Mouse (Mus musculus) myocyte (in vitro differentiated cells): ENCODE results near the gene Gm37240. TPM values are rescaled to one million over a fixed set of nuclear protein-coding genes. Genes with fewer than 3 reads are reported as not detected.

Source experiments
- H3K27me3 ChIP-seq: one replicate; pipeline ENCODE4 v1.6.1; 2011; ENCODE audit not compliant: control insufficient read depth, insufficient read depth, insufficient read length
- H3K36me3 ChIP-seq: one replicate; pipeline ENCODE4 v1.6.1; 2011; ENCODE audit not compliant: control insufficient read depth, insufficient read depth
- H3K4me2 ChIP-seq: one replicate; pipeline ENCODE4 v1.6.1; 2011; ENCODE audit warnings: low read depth, control low read depth
- H3K4me3 ChIP-seq: one replicate; pipeline ENCODE4 v1.5.1; 2011; ENCODE audit warnings: mild to moderate bottlenecking, control low read depth, moderate library complexity
- H3K79me2 ChIP-seq: one replicate; pipeline ENCODE4 v1.6.1; 2011; ENCODE audit not compliant: control insufficient read depth, insufficient read depth
- H3ac ChIP-seq: one replicate; pipeline ENCODE4 v1.6.1; 2011; ENCODE audit not compliant: control insufficient read depth, insufficient read length
- CEBPB ChIP-seq: IDR thresholded peaks from 2 replicates; pipeline ENCODE4 v1.6.1; 2011; ENCODE audit warnings: mild to moderate bottlenecking, moderate library complexity; ENCODE audit not compliant: poor library complexity, insufficient read depth, severe bottlenecking
- E2F4 ChIP-seq: IDR thresholded peaks from one replicate; pipeline ENCODE4 v1.6.1; 2011; ENCODE audit warnings: mild to moderate bottlenecking, control low read depth, moderate library complexity; ENCODE audit not compliant: insufficient read depth
- MAX ChIP-seq: IDR thresholded peaks from one replicate; pipeline ENCODE4 v1.6.1; 2011; ENCODE audit warnings: low read depth, mild to moderate bottlenecking, control low read depth
- MYOD1 ChIP-seq, 3 experiments: IDR thresholded peaks; one replicate each; pipeline ENCODE4 v1.6.1; 2011; ENCODE audit warnings: control low read depth in 2 of 3, low read depth in 2 of 3, mild to moderate bottlenecking in 2 of 3, moderate library complexity in 1 of 3; ENCODE audit not compliant: insufficient read length in 2 of 3, control insufficient read depth in 1 of 3
- MYOG ChIP-seq, 3 experiments: IDR thresholded peaks; one replicate each; pipeline ENCODE4 v1.6.1; 2011; ENCODE audit warnings: control low read depth in 2 of 3, low read depth in 2 of 3, mild to moderate bottlenecking in 2 of 3; ENCODE audit not compliant: insufficient read length in 2 of 3, control insufficient read depth in 1 of 3, insufficient read depth in 1 of 3
- POLR2A ChIP-seq: IDR thresholded peaks from one replicate; pipeline ENCODE4 v1.6.1; 2011; ENCODE audit warnings: low read depth, mild to moderate bottlenecking, control low read depth, moderate library complexity; ENCODE audit not compliant: insufficient read length
- POLR2AphosphoS2 ChIP-seq: IDR thresholded peaks from one replicate; pipeline ENCODE4 v1.6.1; 2011; ENCODE audit warnings: low read depth, control low read depth; ENCODE audit not compliant: insufficient read length
- REST ChIP-seq: IDR thresholded peaks from one replicate; pipeline ENCODE4 v1.6.1; 2011; ENCODE audit warnings: mild to moderate bottlenecking, control low read depth, moderate library complexity; ENCODE audit not compliant: insufficient read depth, insufficient read length
- SRF ChIP-seq: IDR thresholded peaks from one replicate; pipeline ENCODE4 v1.6.1; 2011; ENCODE audit warnings: low read depth; ENCODE audit not compliant: control insufficient read depth, insufficient read length
- TCF12 ChIP-seq: IDR thresholded peaks from one replicate; pipeline ENCODE4 v1.6.1; 2011; ENCODE audit warnings: mild to moderate bottlenecking, control low read depth; ENCODE audit not compliant: poor library complexity, insufficient read depth, severe bottlenecking
- TCF3 ChIP-seq: IDR thresholded peaks from one replicate; pipeline ENCODE4 v1.6.1; 2011; ENCODE audit warnings: low read depth, control low read depth; ENCODE audit not compliant: insufficient read length
- USF1 ChIP-seq: IDR thresholded peaks from one replicate; pipeline ENCODE4 v1.6.1; 2011; ENCODE audit warnings: low read depth, mild to moderate bottlenecking, control low read depth, moderate library complexity
- polyA plus RNA-seq: library from polyadenylated mRNA; unstranded; fragments of >200 nt; fragmentation: generic; extraction: Trizol; gene quantifications from one replicate; pipeline ENCODE4 v1.2.1, GENCODE M21; 2012; ENCODE audit warnings: missing spikeins

Gm37240 gene
- polyA plus RNA-seq, 1 experiment, result 8.7 TPM

GRCm38 (mm10) chr3:85271491-85271890 lies 615.8 kb downstream of the Gm37240 start:
- Histone ChIP-seq H3ac (no peak overlapping the region), H3K79me2 (no peaks in the 10 kb centered on the region), H3K4me2 (no peak overlapping the region), H3K27me3 (no peaks in the 10 kb centered on the region), H3K36me3 (no peaks in the 10 kb centered on the region), H3K4me3 (no peak overlapping the region)
- TF ChIP-seq TCF12 (no peak), REST (no peak), TCF3 (no peak), E2F4 (no peak), POLR2AphosphoS2 (no peak), MAX (no peak), SRF (no peak)

DNA sequence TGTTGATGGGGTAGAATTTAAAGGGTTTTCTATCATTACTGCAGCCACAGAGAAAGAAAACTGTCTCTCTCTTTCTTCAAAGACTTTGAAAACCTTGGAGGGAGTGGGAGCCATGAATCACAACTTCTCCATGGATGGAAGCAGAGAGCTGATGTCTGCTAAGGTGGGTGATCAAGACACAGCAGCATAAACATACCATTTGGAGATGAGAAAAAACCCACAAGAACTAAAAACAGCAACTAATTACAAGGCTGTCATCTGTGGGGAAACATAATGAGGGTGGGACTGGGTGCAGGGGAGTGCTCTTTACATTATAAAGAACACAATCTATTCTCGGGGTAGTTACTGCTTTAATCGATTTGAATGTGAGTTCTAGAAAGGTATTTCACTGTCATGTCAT lies 622.4 kb downstream of the Gm37240 start:
- Histone ChIP-seq H3K79me2 (no peaks in the 10 kb centered on the region), H3K4me3 (no peak overlapping the region), H3K27me3 (no peaks in the 10 kb centered on the region), H3K4me2 (no peak overlapping the region), H3K36me3 (no peaks in the 10 kb centered on the region), H3ac (no peak overlapping the region)
- TF ChIP-seq SRF (no peak), MAX (no peak), MYOG (IDR thresholded peaks at IDR 0.05; ENCODE audit: control insufficient read depth in 1 of 3, insufficient read depth in 1 of 3, insufficient read length in 2 of 3, low read depth in 2 of 3) (no peak), MYOD1 (IDR thresholded peaks at IDR 0.05; ENCODE audit: control insufficient read depth in 1 of 3, insufficient read length in 2 of 3, low read depth in 2 of 3) (no peak), USF1 (no peak), CEBPB (no peak), E2F4 (no peak), POLR2A (no peak), POLR2AphosphoS2 (no peak), REST (no peak), TCF3 (no peak), TCF12 (no peak)

DNA sequence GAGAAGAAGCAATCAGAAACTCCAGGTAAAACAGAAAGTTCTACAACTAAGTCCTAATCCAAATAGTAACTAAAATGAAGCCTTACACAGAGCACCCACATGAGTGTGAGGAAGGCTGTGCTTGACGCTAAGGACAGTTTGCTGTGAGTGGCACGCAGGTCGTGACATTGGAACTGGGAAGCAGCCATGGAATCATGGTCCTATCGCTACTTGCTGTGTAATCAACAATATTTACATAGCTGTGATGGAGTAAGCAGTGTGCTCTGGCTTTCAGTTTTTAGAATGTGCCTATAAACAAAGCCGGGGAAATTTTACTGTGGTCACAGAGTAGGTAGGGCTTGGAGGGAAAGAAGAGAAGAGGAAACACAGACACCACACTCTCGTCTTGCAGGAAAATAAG lies 622.8 kb downstream of the Gm37240 start:
- Histone ChIP-seq H3ac (no peak overlapping the region), H3K4me3 (no peak overlapping the region), H3K4me2 (no peak overlapping the region), H3K27me3 (no peaks in the 10 kb centered on the region), H3K36me3 (no peaks in the 10 kb centered on the region), H3K79me2 (no peaks in the 10 kb centered on the region)
- TF ChIP-seq MYOG (IDR thresholded peaks at IDR 0.05; ENCODE audit: control insufficient read depth in 1 of 3, insufficient read depth in 1 of 3, insufficient read length in 2 of 3, low read depth in 2 of 3), result no peak
- no peak for TF ChIP-seq SRF
- no peak for TF ChIP-seq E2F4
- no peak for TF ChIP-seq REST
- no peak for TF ChIP-seq CEBPB
- no peak for TF ChIP-seq TCF3
- TF ChIP-seq POLR2AphosphoS2, result no peak
- no peak for TF ChIP-seq USF1
- no peak for TF ChIP-seq POLR2A
- TF ChIP-seq TCF12, result no peak
- TF ChIP-seq MYOD1 (IDR thresholded peaks at IDR 0.05; ENCODE audit: control insufficient read depth in 1 of 3, insufficient read length in 2 of 3, low read depth in 2 of 3), result no peak

- Histone ChIP-seq H3K79me2 (no peaks in the 10 kb centered on the region), H3K4me2 (no peak overlapping the region), H3K4me3 (no peak overlapping the region), H3K27me3 (no peaks in the 10 kb centered on the region), H3K36me3 (no peaks in the 10 kb centered on the region), H3ac (no peak overlapping the region)
- TF ChIP-seq POLR2AphosphoS2 (no peak), TCF3 (no peak), MYOD1 (IDR thresholded peaks at IDR 0.05; ENCODE audit: control insufficient read depth in 1 of 3, insufficient read length in 2 of 3, low read depth in 2 of 3) (no peak), TCF12 (no peak), E2F4 (no peak), SRF (no peak), MYOG (IDR thresholded peaks at IDR 0.05; ENCODE audit: control insufficient read depth in 1 of 3, insufficient read depth in 1 of 3, insufficient read length in 2 of 3, low read depth in 2 of 3) (no peak), USF1 (no peak), CEBPB (no peak), POLR2A (no peak), REST (no peak), MAX (no peak)
These were observed 632.8 kb downstream of the Gm37240 start for GRCm38 (mm10) chr3:85254526-85254925.

GRCm38 (mm10) chr3:85251631-85252030 lies 635.7 kb downstream of the Gm37240 start:
- Histone ChIP-seq H3K4me3 (no peak overlapping the region), H3ac (no peak overlapping the region)
- TF ChIP-seq USF1 (no peak), TCF12 (no peak), TCF3 (no peak), POLR2AphosphoS2 (no peak), MYOG (IDR thresholded peaks at IDR 0.05; ENCODE audit: control insufficient read depth in 1 of 3, insufficient read depth in 1 of 3, insufficient read length in 2 of 3, low read depth in 2 of 3) (no peak), MAX (no peak), E2F4 (no peak), CEBPB (no peak), POLR2A (no peak), REST (no peak), MYOD1 (IDR thresholded peaks at IDR 0.05; ENCODE audit: control insufficient read depth in 1 of 3, insufficient read length in 2 of 3, low read depth in 2 of 3) (no peak), SRF (no peak)

More at GRCm38 (mm10) chr3:85251631-85252030, 635.7 kb downstream of the Gm37240 start:
- H3K36me3 ChIP-seq, result no peaks in the 10 kb centered on the region
- no peaks in the 10 kb centered on the region for H3K27me3 ChIP-seq
- H3K79me2 ChIP-seq, result no peaks in the 10 kb centered on the region
- H3K4me2 ChIP-seq, result no peak overlapping the region
